Mouse (Mus musculus): ENCODE measurements around the gene Zfp382. TPM values are rescaled to one million over a fixed set of nuclear protein-coding genes. Genes with fewer than 3 reads are reported as not detected.

The Zfp382 gene
- polyA plus RNA-seq, 1 experiment from 2014 or later, result 19.8 TPM

Small RNAs within 50 kb of the gene (microRNA-seq; reads per million reads assigned to microRNA genes)
- not detected for gene Gm23368

Other genes with a start within 250 kb of the Zfp382 start
- gene Zfp27, start 215.4 kb upstream of the Zfp382 start, polyA plus RNA-seq (2015; fragmentation: Nextera tagmentation; extraction: Ambion mirVana), result 15.1 and 15.2 TPM in 2 replicates
- gene Zfp383, start 213.7 kb upstream of the Zfp382 start, polyA plus RNA-seq (2015; fragmentation: Nextera tagmentation; extraction: Ambion mirVana), result 8.5 and 8.6 TPM in 2 replicates
- gene Zfp74, start 167.9 kb upstream of the Zfp382 start, polyA plus RNA-seq (2015; fragmentation: Nextera tagmentation; extraction: Ambion mirVana), result 17.5 and 18.4 TPM in 2 replicates
- 5.5 and 8.0 TPM in 2 replicates for gene Zfp568, start 138.0 kb upstream of the Zfp382 start, polyA plus RNA-seq (2015; fragmentation: Nextera tagmentation; extraction: Ambion mirVana)
- 9.4 TPM in 2 replicates for gene Zfp14, start 70.6 kb upstream of the Zfp382 start, polyA plus RNA-seq (2015; fragmentation: Nextera tagmentation; extraction: Ambion mirVana)
- gene Zfp82, start 49.0 kb upstream of the Zfp382 start, polyA plus RNA-seq (2015; fragmentation: Nextera tagmentation; extraction: Ambion mirVana), result 12.8 and 12.9 TPM in 2 replicates
- 1.5 and 1.6 TPM in 2 replicates for gene Gm26920, start 31.5 kb upstream of the Zfp382 start, polyA plus RNA-seq (2015; fragmentation: Nextera tagmentation; extraction: Ambion mirVana)
- gene Zfp566, start 31.4 kb upstream of the Zfp382 start, polyA plus RNA-seq (2015; fragmentation: Nextera tagmentation; extraction: Ambion mirVana), result 19.2 and 19.6 TPM in 2 replicates
- gene Zfp260, start 27.2 kb upstream of the Zfp382 start, polyA plus RNA-seq (2015; fragmentation: Nextera tagmentation; extraction: Ambion mirVana), result 95.2 and 108 TPM in 2 replicates
- 17.5 and 18.6 TPM in 2 replicates for gene Zfp146, start 47.8 kb downstream of the Zfp382 start, polyA plus RNA-seq (2015; fragmentation: Nextera tagmentation; extraction: Ambion mirVana)
- 4.5 and 8.0 TPM in 2 replicates for gene Cox7a1, start 62.2 kb downstream of the Zfp382 start, polyA plus RNA-seq (2015; fragmentation: Nextera tagmentation; extraction: Ambion mirVana)
- 68.1 and 78.1 TPM in 2 replicates for gene Capns1, start 76.9 kb downstream of the Zfp382 start, polyA plus RNA-seq (2015; fragmentation: Nextera tagmentation; extraction: Ambion mirVana)
- gene Polr2i, start 110.0 kb downstream of the Zfp382 start, polyA plus RNA-seq (2015; fragmentation: Nextera tagmentation; extraction: Ambion mirVana), result 174 and 175 TPM in 2 replicates
- gene Tbcb, start 110.3 kb downstream of the Zfp382 start, polyA plus RNA-seq (2015; fragmentation: Nextera tagmentation; extraction: Ambion mirVana), result 383 and 390 TPM in 2 replicates
- gene Ovol3, start 113.8 kb downstream of the Zfp382 start, polyA plus RNA-seq (2015; fragmentation: Nextera tagmentation; extraction: Ambion mirVana), result not detected in 2 replicates
- 0.43 and 0.66 TPM in 2 replicates for gene Thap8, start 158.2 kb downstream of the Zfp382 start, polyA plus RNA-seq (2015; fragmentation: Nextera tagmentation; extraction: Ambion mirVana)
- 3.1 and 4.3 TPM in 2 replicates for gene Wdr62, start 158.5 kb downstream of the Zfp382 start, polyA plus RNA-seq (2015; fragmentation: Nextera tagmentation; extraction: Ambion mirVana)
- 84.2 and 90.1 TPM in 2 replicates for gene Clip3, start 169.8 kb downstream of the Zfp382 start, polyA plus RNA-seq (2015; fragmentation: Nextera tagmentation; extraction: Ambion mirVana)
- gene Alkbh6, start 186.8 kb downstream of the Zfp382 start, polyA plus RNA-seq (2015; fragmentation: Nextera tagmentation; extraction: Ambion mirVana), result 118 and 126 TPM in 2 replicates
- 13.1 and 16.8 TPM in 2 replicates for gene Syne4, start 192.9 kb downstream of the Zfp382 start, polyA plus RNA-seq (2015; fragmentation: Nextera tagmentation; extraction: Ambion mirVana)
- 0.36 TPM in 1 of 2 replicates, not detected in the other for gene E130208F15Rik, start 199.8 kb downstream of the Zfp382 start, polyA plus RNA-seq (2015; fragmentation: Nextera tagmentation; extraction: Ambion mirVana)
- 21.4 and 21.6 TPM in 2 replicates for gene Sdhaf1, start 202.0 kb downstream of the Zfp382 start, polyA plus RNA-seq (2015; fragmentation: Nextera tagmentation; extraction: Ambion mirVana)
- gene Lrfn3, start 240.8 kb downstream of the Zfp382 start, polyA plus RNA-seq (2015; fragmentation: Nextera tagmentation; extraction: Ambion mirVana), result 13.2 and 13.4 TPM in 2 replicates

Data from hindbrain, embryonic 13.5 days (tissue).